Mouse (Mus musculus): Measurements from ENCODE around the gene Ddx56. TPM values are rescaled to one million over a fixed set of nuclear protein-coding genes. Genes with fewer than 3 reads are reported as not detected.
A peak's percentile ranks its signal among the peaks of the same experiment; 100 is the strongest.

The Ddx56 gene
- 10 to 100 TPM; 33.3 to 34.4 TPM for total RNA-seq (2021)

GRCm38 (mm10) chr11:6267320-6268254 is at the start of gene Ddx56:
Gene Ddx56 (minus strand): TSS chr11:6267772.
- intact Hi-C loops (cut with DNase I), result no loop called here
- DNase-seq, result peak; percentile 94 to 96

- intact Hi-C loops (cut with DNase I), result no loop called here
- no peak for DNase-seq
Measured at GRCm38 (mm10) chr11:6316821-6317220, 49.2 kb upstream of the Ddx56 start.

GRCm38 (mm10) chr11:6313874-6314406 is 46.4 kb upstream of the Ddx56 start:
- intact Hi-C loops (cut with DNase I), result no loop called here
- no peak for DNase-seq

- intact Hi-C loops (cut with DNase I), result no loop called here
- DNase-seq, result no peak
Measured at GRCm38 (mm10) chr11:6308181-6308580, 40.6 kb upstream of the Ddx56 start.

- intact Hi-C loops (cut with DNase I), result no loop called here
- DNase-seq, result no peak
Measured at GRCm38 (mm10) chr11:6305943-6306430, 38.4 kb upstream of the Ddx56 start.

GRCm38 (mm10) chr11:6302793-6303192 is 35.2 kb upstream of the Ddx56 start:
- no peak for DNase-seq
- intact Hi-C loops (cut with DNase I), result no loop called here

GRCm38 (mm10) chr11:6299435-6299834 is 31.9 kb upstream of the Ddx56 start:
- DNase-seq, result no peak
- intact Hi-C loops (cut with DNase I), result no loop called here

- no peak for DNase-seq
- intact Hi-C loops (cut with DNase I), result no loop called here
Measured at GRCm38 (mm10) chr11:6296077-6296476, 28.5 kb upstream of the Ddx56 start.

- no peak for DNase-seq
- intact Hi-C loops (cut with DNase I), result no loop called here
Measured at GRCm38 (mm10) chr11:6294632-6295031, 27.1 kb upstream of the Ddx56 start.

- intact Hi-C loops (cut with DNase I), result no loop called here
- no peak for DNase-seq
Measured at GRCm38 (mm10) chr11:6293601-6294000, 26.0 kb upstream of the Ddx56 start.

GRCm38 (mm10) chr11:6292988-6293349 is 25.4 kb upstream of the Ddx56 start:
- intact Hi-C loops (cut with DNase I), result no loop called here
- DNase-seq, result no peak

GRCm38 (mm10) chr11:6292116-6292987 is 24.8 kb upstream of the Ddx56 start:
- DNase-seq, result peak; percentile 79 to 85
- intact Hi-C loops (cut with DNase I), result no loop called here

- intact Hi-C loops (cut with DNase I), result loop anchor here (2.0 kb wide), 1 partner anchor 17 kb away; the partner anchor contains the start of gene Tmed4
- peak; percentile 99 to 100 for DNase-seq
Measured at GRCm38 (mm10) chr11:6291401-6292115, 24.0 kb upstream of the Ddx56 start, which contains the start of gene Ogdh. Gene Ogdh (plus strand): TSS chr11:6291633.

GRCm38 (mm10) chr11:6290883-6291282 is 23.3 kb upstream of the Ddx56 start:
- intact Hi-C loops (cut with DNase I), result loop anchor here (2.0 kb wide), 1 partner anchor 16 kb away; the partner anchor contains the start of gene Tmed4

GRCm38 (mm10) chr11:6290138-6290537 is 22.6 kb upstream of the Ddx56 start:
- DNase-seq, result peak; percentile 24 to 45
- intact Hi-C loops (cut with DNase I), result loop anchor here (2.0 kb wide), 1 partner anchor 15 kb away; the partner anchor contains the start of gene Tmed4

More at GRCm38 (mm10) chr11:6290883-6291282, 23.3 kb upstream of the Ddx56 start:
- DNase-seq, result no peak

- intact Hi-C loops (cut with DNase I), result no loop called here
- peak; percentile 80 to 89 for DNase-seq
Measured at GRCm38 (mm10) chr11:6282940-6283339, 15.4 kb upstream of the Ddx56 start.

- DNase-seq, result no peak
Measured at GRCm38 (mm10) chr11:6276466-6276865, 8.9 kb upstream of the Ddx56 start.

GRCm38 (mm10) chr11:6275094-6275484 is 7.5 kb upstream of the Ddx56 start:
- intact Hi-C loops (cut with DNase I), result loop anchor here (2.0 kb wide), 1 partner anchor 16 kb away; the partner anchor contains the start of gene Ogdh
- DNase-seq, result no peak

More at GRCm38 (mm10) chr11:6276466-6276865, 8.9 kb upstream of the Ddx56 start:
- intact Hi-C loops (cut with DNase I), result no loop called here

GRCm38 (mm10) chr11:6274387-6275093 is 7.0 kb upstream of the Ddx56 start, which contains the start of gene Tmed4:
Gene Tmed4 (minus strand): TSS chr11:6274870.
- intact Hi-C loops (cut with DNase I), result loop anchor here (2.0 kb wide), 1 partner anchor 16 kb away; the partner anchor contains the start of gene Ogdh
- peak; percentile 99 to 100 for DNase-seq
